Mouse (Mus musculus): ENCODE data around the gene Mid1.
"Not testable (repeated sequence)": the region's sequence is repeated elsewhere in the genome, so short reads cannot be mapped to it uniquely, and the experiment has no call there.

DNA sequence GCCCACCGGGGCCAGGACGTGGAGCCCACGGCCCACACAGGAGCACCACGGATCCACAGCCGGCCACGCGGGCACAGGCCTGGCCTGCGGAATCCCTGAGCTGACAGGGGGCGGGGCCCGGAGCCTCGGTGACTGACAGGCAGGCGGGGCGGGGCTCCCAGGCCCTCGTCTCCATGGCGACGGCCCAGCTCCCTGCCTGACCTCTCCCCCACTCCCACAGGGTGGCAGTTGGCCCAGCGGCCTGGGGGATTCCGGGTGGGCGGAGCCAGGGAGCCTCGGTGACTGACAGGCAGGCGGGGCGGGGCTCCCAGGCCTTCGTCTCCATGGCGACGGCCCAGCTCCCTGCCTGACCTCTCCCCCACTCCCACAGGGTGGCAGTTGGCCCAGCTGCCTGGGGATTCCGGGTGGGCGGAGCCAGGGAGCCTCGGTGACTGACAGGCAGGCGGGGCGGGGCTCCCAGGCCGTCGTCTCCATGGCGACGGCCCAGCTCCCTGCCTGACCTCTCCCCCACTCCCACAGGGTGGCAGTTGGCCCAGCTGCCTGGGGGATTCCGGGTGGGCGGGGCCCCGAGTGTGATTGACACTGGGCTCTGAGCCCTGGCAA lies 313.0 kb downstream of the Mid1 start:
- TF ChIP-seq GATA1 (IDR thresholded peaks at IDR 0.05; ENCODE audit: borderline replicate concordance, low read length); TAL1 (conservative IDR thresholded peaks at IDR 0.05; ENCODE audit: low read depth, low read length); POLR2AphosphoS5 (IDR thresholded peaks at IDR 0.05; ENCODE audit: insufficient replicate concordance, low read depth, low read length); CTCF (IDR thresholded peaks at IDR 0.05; ENCODE audit: low read depth, low read length); GATA2 (IDR thresholded peaks at IDR 0.05; ENCODE audit: borderline replicate concordance, low read depth, low read length): not testable (repeated sequence)
